Mouse (Mus musculus) spleen, adult 2 months (tissue): ENCODE measurements around the gene Syna.

Experiments
- CTCF ChIP-seq: fragments of 200-500 bp; IDR thresholded peaks from 2 replicates; pipeline ENCODE4 v1.5.1; 2011; ENCODE audit warnings: mild to moderate bottlenecking, inconsistent platforms; ENCODE audit not compliant: insufficient read depth, insufficient read length, insufficient replicate concordance; ENCODE audit errors: extremely low read depth
- POLR2A ChIP-seq: fragments of 200-500 bp; IDR thresholded peaks from 2 replicates; pipeline ENCODE4 v1.6.1; 2011; ENCODE audit warnings: low read depth, low read length, inconsistent platforms

GRCm38 (mm10) chr5:134575833-134576232, 15.9 kb upstream of the Syna start:
- TF ChIP-seq POLR2A (no peak), CTCF (no peak)
